Mouse (Mus musculus) left cerebral cortex, adult 9 months (tissue): ENCODE data around the gene BC107364.
A peak's percentile ranks its signal among the peaks of the same experiment; 100 is the strongest.
"Not testable (repeated sequence)": the region's sequence is repeated elsewhere in the genome, so short reads cannot be mapped to it uniquely, and the experiment has no call there.

Source experiments
- DNase-seq, 2 experiments: peaks; one replicate each; pipeline ENCODE4 v3.0.0; 2022; ENCODE audit warnings: low spot score in 2 of 2

The BC107364 gene

GRCm38 (mm10) chr3:96414126-96414950 is 37.8 kb downstream of the BC107364 start:
- DNase-seq: peak in 1 of 2 experiments; percentile 52

- no peak for DNase-seq
Measured at GRCm38 (mm10) chr3:96413581-96414125, 38.5 kb downstream of the BC107364 start.

GRCm38 (mm10) chr3:96411821-96412220 is 40.3 kb downstream of the BC107364 start:
- no peak for DNase-seq

DNA sequence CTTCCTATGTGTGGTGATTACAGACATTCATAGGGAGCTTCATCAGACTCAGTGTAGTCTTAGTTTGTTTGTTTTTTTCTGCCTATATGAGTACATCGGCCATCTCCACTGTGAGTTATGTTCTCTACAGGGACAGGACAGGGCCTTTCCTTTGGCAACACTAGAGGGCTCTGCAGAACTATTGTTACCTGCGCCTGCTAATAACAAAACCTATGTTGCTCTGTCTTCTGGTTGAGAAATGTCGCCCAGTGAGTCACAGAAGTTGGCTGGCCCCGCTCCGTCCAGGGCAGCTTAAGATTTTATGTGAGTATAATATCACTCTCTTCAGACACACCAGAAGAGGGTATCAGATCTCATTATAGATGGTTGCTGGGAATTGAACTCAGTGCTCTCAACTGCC is 41.1 kb downstream of the BC107364 start:
- no peak for DNase-seq

DNA sequence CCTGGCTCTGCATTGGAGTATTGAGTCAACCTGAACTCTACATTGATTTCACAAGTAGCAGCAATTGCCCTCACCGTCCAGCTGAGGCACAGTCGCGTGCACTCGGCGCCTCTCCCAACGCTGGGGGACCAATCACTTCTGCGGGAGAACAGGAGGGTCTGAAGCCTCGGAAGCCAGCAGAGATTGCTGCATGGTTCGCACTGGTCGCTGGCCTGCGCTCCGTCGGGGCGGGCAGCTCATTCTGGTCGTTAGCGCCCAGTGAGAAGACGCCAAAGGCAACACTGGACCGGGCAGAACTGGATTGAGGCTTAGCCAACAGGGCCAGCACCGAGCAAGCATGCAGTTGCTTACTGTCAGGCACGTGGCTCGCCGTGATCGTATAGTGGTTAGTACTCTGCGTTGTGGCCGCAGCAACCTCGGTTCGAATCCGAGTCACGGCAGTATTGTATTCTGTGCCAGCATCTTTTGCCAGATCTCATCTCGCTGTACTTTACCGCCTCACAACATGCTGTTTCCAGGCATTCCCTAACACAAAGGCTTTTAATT is 42.3 kb downstream of the BC107364 start:
- DNase-seq: no peak

DNA sequence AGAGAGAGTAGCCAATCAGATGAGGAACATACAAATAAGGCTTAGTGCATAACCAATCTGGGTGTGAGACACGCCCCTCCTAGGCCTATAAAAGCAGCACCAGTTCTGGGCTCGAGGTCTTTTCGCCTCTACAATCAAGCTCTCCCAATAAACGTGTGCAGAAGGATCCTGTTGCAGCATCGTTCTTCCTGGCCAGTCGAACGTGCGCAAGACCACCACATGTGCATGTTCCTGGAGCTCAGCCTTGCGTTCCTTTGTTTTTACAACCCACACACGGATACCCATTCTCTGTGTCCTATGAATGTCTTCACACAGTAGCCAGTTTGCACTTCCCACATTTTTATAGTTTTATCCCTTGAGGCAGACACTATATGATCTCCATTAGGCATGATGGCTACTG is 44.0 kb downstream of the BC107364 start:
- DNase-seq: not testable (repeated sequence)

GRCm38 (mm10) chr3:96405541-96406503 is 46.3 kb downstream of the BC107364 start:
- no peak for DNase-seq

DNA sequence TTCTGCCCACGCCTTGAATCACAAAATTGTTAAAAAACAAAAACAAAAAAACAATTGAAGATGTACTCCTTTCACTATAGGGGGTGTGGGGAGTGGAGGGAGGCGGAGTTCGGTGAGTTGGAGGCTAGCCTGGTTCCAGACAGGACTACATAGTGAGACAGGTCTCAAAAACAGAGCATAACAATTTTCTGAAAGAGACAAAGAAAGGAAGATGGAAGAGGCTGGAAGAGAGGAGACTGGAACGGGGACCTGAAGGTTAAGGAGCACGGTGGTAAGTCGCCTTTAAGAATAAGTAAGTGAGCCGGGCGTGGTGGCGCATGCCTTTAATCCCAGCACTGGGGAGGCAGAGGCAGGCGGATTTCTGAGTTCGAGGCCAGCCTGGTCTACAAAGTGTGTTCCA is 47.1 kb downstream of the BC107364 start:
- no peak for DNase-seq

DNA sequence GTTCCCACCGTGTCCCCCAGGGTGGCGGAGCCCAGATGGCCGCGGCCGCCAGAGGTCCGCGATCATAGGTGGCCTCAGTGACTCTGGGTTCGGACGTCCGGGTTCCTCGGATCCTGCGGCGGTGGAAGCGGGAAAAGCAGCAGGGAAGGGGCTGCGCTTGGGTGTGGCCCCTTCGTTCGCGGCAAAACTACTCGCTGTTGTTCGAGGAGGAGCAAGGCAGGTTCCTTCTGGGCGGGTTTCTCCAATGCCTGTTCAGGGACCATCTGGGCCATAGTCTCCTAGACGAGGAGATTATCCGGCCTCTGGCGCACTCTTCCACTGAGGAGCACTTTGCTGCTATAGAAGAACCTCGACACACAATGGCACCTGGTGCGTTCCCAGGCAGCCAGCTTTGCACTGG is 47.7 kb downstream of the BC107364 start:
- DNase-seq: no peak

GRCm38 (mm10) chr3:96403016-96403415 is 49.1 kb downstream of the BC107364 start:
- DNase-seq: no peak

DNA sequence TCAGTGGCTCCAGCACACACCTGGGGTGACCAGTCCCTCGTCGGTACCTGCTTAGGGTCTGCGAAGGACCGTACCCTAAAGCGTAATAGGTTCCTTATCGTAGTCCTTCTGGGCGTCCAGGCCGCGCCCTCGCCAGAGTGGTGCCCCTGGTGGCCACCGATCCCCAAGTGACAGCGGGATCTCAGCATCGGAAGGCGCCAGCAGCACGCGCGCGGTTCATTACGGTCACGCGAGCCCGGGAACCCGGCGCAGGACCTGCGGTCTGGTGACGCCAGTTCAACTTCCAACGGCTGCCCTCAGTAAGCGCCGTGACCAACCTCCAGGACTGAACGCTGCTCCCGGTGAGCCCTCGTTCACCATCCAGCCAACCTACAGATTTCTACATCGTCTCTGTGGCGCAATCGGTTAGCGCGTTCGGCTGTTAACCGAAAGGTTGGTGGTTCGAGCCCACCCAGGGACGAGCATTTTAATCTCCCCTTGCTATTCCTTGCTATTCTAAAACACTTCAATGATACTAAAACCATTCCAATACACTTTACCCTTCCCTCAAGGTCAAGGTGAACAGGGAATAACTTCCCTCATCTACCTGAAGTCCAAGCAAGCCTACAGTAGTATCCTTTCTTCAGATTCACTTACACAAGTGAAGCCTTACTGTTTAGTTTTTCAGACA is 50.1 kb downstream of the BC107364 start:
- no peak for DNase-seq

DNA sequence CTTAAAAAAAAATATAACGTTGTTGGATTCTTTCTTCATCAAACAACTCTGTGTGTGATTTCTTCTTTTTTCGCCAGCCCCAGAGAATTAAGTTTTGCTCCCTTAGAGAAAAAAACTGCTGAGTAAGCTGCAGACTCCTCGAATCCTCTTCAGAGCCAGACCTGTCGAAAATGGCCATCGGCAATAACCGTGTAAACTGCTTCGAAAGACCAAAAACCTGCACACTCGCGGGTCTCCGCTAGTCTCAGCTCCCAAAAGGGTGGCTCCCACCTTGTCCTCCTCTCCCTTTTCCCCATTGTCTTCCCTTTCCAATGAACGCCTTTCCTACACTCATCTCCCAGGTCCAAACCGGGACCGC is 50.7 kb downstream of the BC107364 start:
- no peak for DNase-seq

GRCm38 (mm10) chr3:96398911-96399310 is 53.2 kb downstream of the BC107364 start:
- no peak for DNase-seq

DNA sequence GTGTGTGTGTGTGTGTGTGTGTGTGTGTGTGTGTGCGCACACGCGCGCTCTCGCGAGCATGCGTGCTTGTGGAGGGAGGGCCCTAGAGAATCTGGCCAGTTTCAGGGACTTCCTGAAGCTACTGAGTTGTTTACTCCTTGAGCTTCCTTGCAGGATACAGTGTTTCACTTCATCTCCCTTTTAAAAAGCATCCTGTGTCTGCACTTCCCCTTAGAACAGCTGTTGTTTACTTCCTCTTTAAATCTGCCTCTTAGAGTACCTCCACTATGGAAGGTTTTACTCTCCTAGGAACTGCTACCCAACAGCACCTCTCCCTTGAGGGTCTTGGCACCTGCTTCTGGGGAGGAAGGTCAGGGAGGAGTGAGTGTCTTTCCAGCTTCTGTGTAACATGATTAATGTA is 55.2 kb downstream of the BC107364 start:
- DNase-seq: no peak

DNA sequence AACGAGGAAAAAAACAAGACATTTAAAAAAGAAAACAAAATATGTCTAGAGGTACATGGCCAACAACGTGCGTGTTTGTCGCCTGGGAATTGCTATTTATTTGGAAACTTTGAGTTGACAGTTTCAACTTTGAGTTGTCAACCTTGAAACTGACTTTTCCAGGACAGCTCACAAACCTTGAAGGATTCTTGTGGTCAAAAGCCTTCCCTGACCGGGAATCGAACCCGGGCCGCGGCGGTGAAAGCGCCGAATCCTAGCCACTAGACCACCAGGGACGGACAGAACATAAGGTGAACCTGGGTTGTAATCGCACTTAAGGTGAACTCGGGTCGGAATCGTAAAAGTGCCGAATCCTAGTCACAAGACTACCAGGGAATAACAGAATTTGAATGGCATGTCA is 64.9 kb downstream of the BC107364 start:
- DNase-seq: not testable (repeated sequence)
